Mouse (Mus musculus): Measurements from ENCODE around the gene Col4a2. TPM values are rescaled to one million over a fixed set of nuclear protein-coding genes. Genes with fewer than 3 reads are reported as not detected.

Col4a2 gene
- total and polyA plus RNA-seq, 2 experiments from 2014 or later: 26.6 to 95.7 TPM

GRCm38 (mm10) chr8:11382059-11382810 lies 69.6 kb downstream of the Col4a2 start:
- ATAC-seq: peak; percentile 71
- no peaks in the 10 kb centered on the region for H3K36me3 ChIP-seq (ENCODE audit: insufficient read depth)
- H3K27ac ChIP-seq (ENCODE audit: low read depth, low read length): 0 out of 2 replicates have a peak overlapping the region, but pooled peaks have one; percentile 15
- H3K4me3 ChIP-seq (ENCODE audit: low read depth, low read length): no peak overlapping the region
- H3K9me3 ChIP-seq (ENCODE audit: low read length): no peaks in the 10 kb centered on the region
- peak; percentile 61 for DNase-seq
- peaks cover 12% of the 10 kb centered on the region for H3K4me1 ChIP-seq (ENCODE audit: insufficient read depth)
- 19% methylated on average over 19 of the region's 19 CpGs for WGBS
- H3K9ac ChIP-seq: no peak overlapping the region
- H3K4me2 ChIP-seq (ENCODE audit: low read depth): 0 out of 2 replicates have a peak overlapping the region, but pooled peaks have one; percentile 5
- no peaks in the 10 kb centered on the region for H3K27me3 ChIP-seq (ENCODE audit: insufficient read depth, low read length)
- TF ChIP-seq CTCF (IDR thresholded peaks at IDR 0.05; ENCODE audit: low read depth): no peak

- no peak for DNase-seq
- Histone ChIP-seq H3K27me3 (ENCODE audit: insufficient read depth, low read length) (no peaks in the 10 kb centered on the region), H3K4me3 (ENCODE audit: low read depth, low read length) (no peak overlapping the region), H3K9ac (no peak overlapping the region), H3K4me2 (ENCODE audit: low read depth) (no peak overlapping the region), H3K27ac (ENCODE audit: low read depth, low read length) (no peak overlapping the region), H3K9me3 (ENCODE audit: low read length) (no peaks in the 10 kb centered on the region), H3K4me1 (ENCODE audit: insufficient read depth) (peaks cover 12% of the 10 kb centered on the region), H3K36me3 (ENCODE audit: insufficient read depth) (no peaks in the 10 kb centered on the region)
- TF ChIP-seq CTCF (IDR thresholded peaks at IDR 0.05; ENCODE audit: low read depth): no peak
- no peak for ATAC-seq
- WGBS: 43% methylated on average over 3 of the region's 3 CpGs
Observed at GRCm38 (mm10) chr8:11382933-11383332, 70.3 kb downstream of the Col4a2 start.

GRCm38 (mm10) chr8:11383379-11383778 lies 70.8 kb downstream of the Col4a2 start:
- Histone ChIP-seq H3K27me3 (ENCODE audit: insufficient read depth, low read length) (no peaks in the 10 kb centered on the region), H3K4me3 (ENCODE audit: low read depth, low read length) (no peak overlapping the region), H3K36me3 (ENCODE audit: insufficient read depth) (no peaks in the 10 kb centered on the region), H3K9ac (no peak overlapping the region), H3K9me3 (ENCODE audit: low read length) (no peaks in the 10 kb centered on the region), H3K4me2 (ENCODE audit: low read depth) (no peak overlapping the region), H3K4me1 (ENCODE audit: insufficient read depth) (peaks cover 12% of the 10 kb centered on the region), H3K27ac (ENCODE audit: low read depth, low read length) (no peak overlapping the region)
- ATAC-seq (no peak), DNase-seq (no peak)
- 73% methylated on average over 3 of the region's 3 CpGs for WGBS
- TF ChIP-seq CTCF (IDR thresholded peaks at IDR 0.05; ENCODE audit: low read depth): no peak

GRCm38 (mm10) chr8:11384841-11385240 lies 72.2 kb downstream of the Col4a2 start:
- DNase-seq (no peak), ATAC-seq (no peak)
- TF ChIP-seq CTCF (IDR thresholded peaks at IDR 0.05; ENCODE audit: low read depth): 0 out of 2 replicates have a peak, but pooled peaks have one; percentile 12
- 88% methylated on average over 4 of the region's 4 CpGs for WGBS
- Histone ChIP-seq H3K27ac (ENCODE audit: low read depth, low read length) (no peak overlapping the region), H3K4me2 (ENCODE audit: low read depth) (no peak overlapping the region), H3K4me1 (ENCODE audit: insufficient read depth) (peaks cover 12% of the 10 kb centered on the region), H3K9ac (no peak overlapping the region), H3K9me3 (ENCODE audit: low read length) (no peaks in the 10 kb centered on the region), H3K27me3 (ENCODE audit: insufficient read depth, low read length) (no peaks in the 10 kb centered on the region), H3K4me3 (ENCODE audit: low read depth, low read length) (no peak overlapping the region), H3K36me3 (ENCODE audit: insufficient read depth) (no peaks in the 10 kb centered on the region)

GRCm38 (mm10) chr8:11385272-11385905 lies 72.8 kb downstream of the Col4a2 start:
- Histone ChIP-seq H3K4me3 (ENCODE audit: low read depth, low read length) (no peak overlapping the region), H3K4me1 (ENCODE audit: insufficient read depth) (peaks cover 12% of the 10 kb centered on the region), H3K9ac (no peak overlapping the region), H3K4me2 (ENCODE audit: low read depth) (no peak overlapping the region), H3K9me3 (ENCODE audit: low read length) (no peaks in the 10 kb centered on the region), H3K27me3 (ENCODE audit: insufficient read depth, low read length) (no peaks in the 10 kb centered on the region), H3K27ac (ENCODE audit: low read depth, low read length) (no peak overlapping the region), H3K36me3 (ENCODE audit: insufficient read depth) (no peaks in the 10 kb centered on the region)
- TF ChIP-seq CTCF (IDR thresholded peaks at IDR 0.05; ENCODE audit: low read depth): no peak
- ATAC-seq (no peak), DNase-seq (no peak)
- 75% methylated on average over 9 of the region's 9 CpGs for WGBS

- TF ChIP-seq CTCF (IDR thresholded peaks at IDR 0.05; ENCODE audit: low read depth): no peak
Observed at GRCm38 (mm10) chr8:11387282-11387681, 74.7 kb downstream of the Col4a2 start.

More at GRCm38 (mm10) chr8:11387282-11387681, 74.7 kb downstream of the Col4a2 start:
- no peak for DNase-seq
- no peak for ATAC-seq
- WGBS: 87% methylated on average over 4 of the region's 4 CpGs
- peaks cover 4% of the 10 kb centered on the region for H3K4me1 ChIP-seq (ENCODE audit: insufficient read depth)
- H3K9me3 ChIP-seq (ENCODE audit: low read length): no peaks in the 10 kb centered on the region
- H3K27me3 ChIP-seq (ENCODE audit: insufficient read depth, low read length): no peaks in the 10 kb centered on the region
- H3K27ac ChIP-seq (ENCODE audit: low read depth, low read length): no peak overlapping the region
- H3K4me2 ChIP-seq (ENCODE audit: low read depth): no peak overlapping the region
- H3K9ac ChIP-seq: no peak overlapping the region
- no peak overlapping the region for H3K4me3 ChIP-seq (ENCODE audit: low read depth, low read length)
- H3K36me3 ChIP-seq (ENCODE audit: insufficient read depth): no peaks in the 10 kb centered on the region

Measured in forebrain, postnatal 0 days (tissue).